In genomic region chr14:31472451-31473061, GRCm38 (mm10) we compare ENCODE assay signal across 8 mouse cellular contexts. TPM values are rescaled to one million over a fixed set of nuclear protein-coding genes. Genes with fewer than 3 reads are reported as not detected.
DNase-seq lines count a peak whose midpoint lies in the region; ATAC-seq and TF ChIP-seq lines count a peak whose summit lies in the region.

No protein-coding gene starts in this region.

- H3K4me1 ChIP-seq in kidney, adult 2 months (ENCODE audit: control insufficient read depth, insufficient read depth, low read length): no peaks in the 10 kb centered on the region
- no peaks in the 10 kb centered on the region for H3K4me1 ChIP-seq in kidney, embryonic 16.5 days (ENCODE audit: insufficient read depth, low read length)

- no peaks in the 10 kb centered on the region for H3K36me3 ChIP-seq in kidney, adult 2 months (ENCODE audit: control insufficient read depth, insufficient read depth, low read length)
- 0 out of 2 replicates have a peak, but pooled peaks cover 3% of the 10 kb centered on the region for H3K36me3 ChIP-seq in kidney, embryonic 16.5 days (ENCODE audit: insufficient read depth, low read length)

- H3K4me3 ChIP-seq in kidney, adult 2 months (ENCODE audit: insufficient read depth, low read depth, low read length): no peak overlapping the region
- H3K4me3 ChIP-seq in kidney, embryonic 16.5 days (ENCODE audit: low read length): no peak overlapping the region

- DNase-seq in kidney, adult 2 months: peak; percentile 66
- DNase-seq in Muller cell, postnatal 12 days (ENCODE audit: inconsistent ontology term): peak; percentile 17
- DNase-seq in cerebellum, adult 9-11 months: peak; percentile 42
- peak; percentile 61 to 64 for DNase-seq in heart, postnatal 36 days
- peak; percentile 25 to 57 for DNase-seq in left cerebral cortex, postnatal 36 days (ENCODE audit: low spot score in 2 of 2)
- DNase-seq in retina, postnatal 1 day: peak; percentile 80

- no peak overlapping the region for H3K9ac ChIP-seq in kidney, embryonic 16.5 days (replicated peaks; ENCODE audit: low read length)

- TF ChIP-seq POLR2A in kidney, adult 2 months (IDR thresholded peaks at IDR 0.05; ENCODE audit: low read depth, low read length): no peak

- intact Hi-C loops in heart, postnatal 36 days (cut with DNase I): loop anchor here (1.0 kb wide), 3 partner anchors 107 to 200 kb away; no protein-coding TSS in a partner anchor
- intact Hi-C loops in left cerebral cortex, postnatal 36 days (cut with DNase I): loop anchor here (2.0 to 5.0 kb wide), 3 partner anchors 86 to 200 kb away; no protein-coding TSS in a partner anchor

- no peak overlapping the region for H3K4me2 ChIP-seq in kidney, embryonic 16.5 days (replicated peaks; ENCODE audit: low read depth, low read length)

- TF ChIP-seq CTCF in kidney, adult 2 months (conservative IDR thresholded peaks at IDR 0.05; ENCODE audit: insufficient read depth, insufficient read length, low read depth, low read length): 0 out of 2 replicates have a peak, but pooled peaks have one; percentile 25

- 8% methylated on average over 5 of the region's 5 CpGs for WGBS in kidney, adult 2 months
- 8% methylated on average over 5 of the region's 5 CpGs for WGBS in kidney, embryonic 16.5 days

- ATAC-seq in kidney, embryonic 16.5 days (ENCODE audit: low FRiP score, low TSS enrichment): no peak
- no peak for ATAC-seq in monocyte, adult 5-6 weeks (replicated peaks; ENCODE audit: insufficient number of reproducible peaks, low FRiP score, low TSS enrichment, poor library complexity, severe bottlenecking)

- H3K27ac ChIP-seq in kidney, adult 2 months (ENCODE audit: insufficient read depth, low read depth, low read length): no peak overlapping the region
- H3K27ac ChIP-seq in kidney, embryonic 16.5 days (ENCODE audit: low read length): no peak overlapping the region

- H3K27me3 ChIP-seq in kidney, adult 2 months (replicated peaks; ENCODE audit: control insufficient read depth, insufficient read depth, low read length): no peaks in the 10 kb centered on the region
- no peaks in the 10 kb centered on the region for H3K27me3 ChIP-seq in kidney, embryonic 16.5 days (ENCODE audit: insufficient read depth, low read length)

- no peaks in the 10 kb centered on the region for H3K9me3 ChIP-seq in kidney, embryonic 16.5 days (ENCODE audit: low read length)

RNA-seq across cellular contexts. Expression of gene Eaf1, which starts 21.6 kb away (rescaled TPM):
- 34.3 and 34.7 TPM in 2 replicates for polyA plus RNA-seq in kidney, adult 2 months (2012; rRNA removed)
- 24.9 and 28.0 TPM in 2 replicates for polyA plus RNA-seq in kidney, embryonic 16.5 days (2015; fragmentation: Nextera tagmentation; extraction: Ambion mirVana)
- 10 to 100 TPM; 10.4 to 12.1 TPM for total RNA-seq in heart, postnatal 36 days (2021)
- total RNA-seq in left cerebral cortex, postnatal 36 days (2021): 10 to 100 TPM; 12.4 to 13.8 TPM
- 29.3 to 40.9 TPM (median 37.0 TPM) in 3 replicates for total RNA-seq in monocyte, adult 5-6 weeks (2017)

RNA-seq across cellular contexts. Expression of gene Mettl6, which starts 22.3 kb away (rescaled TPM):
- polyA plus RNA-seq in kidney, adult 2 months (2012; rRNA removed): 5.9 and 9.2 TPM in 2 replicates
- polyA plus RNA-seq in kidney, embryonic 16.5 days (2015; fragmentation: Nextera tagmentation; extraction: Ambion mirVana): 54.5 and 60.7 TPM in 2 replicates
- 1 to 10 TPM; 8.4 to 9.3 TPM for total RNA-seq in heart, postnatal 36 days (2021)
- total RNA-seq in left cerebral cortex, postnatal 36 days (2021): 10 to 100 TPM; 29.7 to 35.1 TPM
- 46.2 to 75.1 TPM (median 57.2 TPM) in 3 replicates for total RNA-seq in monocyte, adult 5-6 weeks (2017)

RNA-seq across cellular contexts. Expression of gene Sh3bp5, which starts 36.7 kb away (rescaled TPM):
- polyA plus RNA-seq in kidney, adult 2 months (2012; rRNA removed): 33.4 and 43.4 TPM in 2 replicates
- 34.1 and 39.0 TPM in 2 replicates for polyA plus RNA-seq in kidney, embryonic 16.5 days (2015; fragmentation: Nextera tagmentation; extraction: Ambion mirVana)
- total RNA-seq in heart, postnatal 36 days (2021): 10 to 100 TPM; 56.4 to 60.6 TPM
- total RNA-seq in left cerebral cortex, postnatal 36 days (2021): 10 to 100 TPM; 60.1 to 60.2 TPM
- total RNA-seq in monocyte, adult 5-6 weeks (2017): 37.1 to 51.1 TPM (median 40.7 TPM) in 3 replicates

Comparison
In these comparisons a context has a peak if more than half of its experiments do, and no peak if none do; other contexts are left out.
1. DNase-seq: peak in every context shown above with its lines; median percentile 80 in retina, postnatal 1 day; 66 in kidney, adult 2 months; 62 in heart, postnatal 36 days; 42 in cerebellum, adult 9-11 months; 41 in left cerebral cortex, postnatal 36 days; 17 in Muller cell, postnatal 12 days.